Mouse (Mus musculus) retina, postnatal 1 day (tissue): ENCODE data around the gene Bik.

Experiments used
- DNase-seq: peaks from one replicate; pipeline ENCODE4 v3.0.0-alpha.2; 2012

The Bik gene

GRCm38 (mm10) chr15:83550137-83550536, 23.5 kb downstream of the Bik start:
- DNase-seq, result no peak

- no peak for DNase-seq
Observed at GRCm38 (mm10) chr15:83553831-83554230, 27.2 kb downstream of the Bik start.

GRCm38 (mm10) chr15:83555161-83555974, 28.7 kb downstream of the Bik start:
- DNase-seq, result peak; percentile 93

GRCm38 (mm10) chr15:83560941-83561477, 34.3 kb downstream of the Bik start:
- no peak for DNase-seq

GRCm38 (mm10) chr15:83562626-83563270, 36.1 kb downstream of the Bik start:
- peak; percentile 51 for DNase-seq

- DNase-seq, result peak; percentile 54
Observed at GRCm38 (mm10) chr15:83563327-83563856, 36.7 kb downstream of the Bik start, which contains the start of the genes Tspo and Mcat. Tspo (plus strand) TSS chr15:83563592. Mcat (minus strand) TSS chr15:83563787.

GRCm38 (mm10) chr15:83563857-83564651, 37.4 kb downstream of the Bik start:
- DNase-seq, result peak; percentile 67

GRCm38 (mm10) chr15:83565434-83565833, 38.8 kb downstream of the Bik start:
- no peak for DNase-seq

GRCm38 (mm10) chr15:83566006-83566405, 39.3 kb downstream of the Bik start:
- no peak for DNase-seq

GRCm38 (mm10) chr15:83567728-83568127, 41.1 kb downstream of the Bik start:
- DNase-seq, result no peak

- DNase-seq, result no peak
Observed at GRCm38 (mm10) chr15:83568544-83568943, 41.9 kb downstream of the Bik start.

GRCm38 (mm10) chr15:83569682-83570081, 43.0 kb downstream of the Bik start:
- DNase-seq, result no peak

GRCm38 (mm10) chr15:83570641-83571040, 44.0 kb downstream of the Bik start:
- DNase-seq, result no peak

GRCm38 (mm10) chr15:83571636-83572035, 45.0 kb downstream of the Bik start:
- no peak for DNase-seq

GRCm38 (mm10) chr15:83572132-83572531, 45.5 kb downstream of the Bik start:
- no peak for DNase-seq

- no peak for DNase-seq
Observed at GRCm38 (mm10) chr15:83573606-83574005, 46.9 kb downstream of the Bik start.

GRCm38 (mm10) chr15:83574731-83575351, 48.2 kb downstream of the Bik start:
- DNase-seq, result no peak

GRCm38 (mm10) chr15:83575543-83575942, 48.9 kb downstream of the Bik start:
- DNase-seq, result no peak

- DNase-seq, result no peak
Observed at GRCm38 (mm10) chr15:83576651-83577050, 50.0 kb downstream of the Bik start.

GRCm38 (mm10) chr15:83582931-83583330, 56.3 kb downstream of the Bik start:
- no peak for DNase-seq

- DNase-seq, result peak; percentile 65
Observed at GRCm38 (mm10) chr15:83583419-83584156, 56.9 kb downstream of the Bik start.
